ENCODE assay signal across 46 mouse cellular contexts in the genomic region with DNA sequence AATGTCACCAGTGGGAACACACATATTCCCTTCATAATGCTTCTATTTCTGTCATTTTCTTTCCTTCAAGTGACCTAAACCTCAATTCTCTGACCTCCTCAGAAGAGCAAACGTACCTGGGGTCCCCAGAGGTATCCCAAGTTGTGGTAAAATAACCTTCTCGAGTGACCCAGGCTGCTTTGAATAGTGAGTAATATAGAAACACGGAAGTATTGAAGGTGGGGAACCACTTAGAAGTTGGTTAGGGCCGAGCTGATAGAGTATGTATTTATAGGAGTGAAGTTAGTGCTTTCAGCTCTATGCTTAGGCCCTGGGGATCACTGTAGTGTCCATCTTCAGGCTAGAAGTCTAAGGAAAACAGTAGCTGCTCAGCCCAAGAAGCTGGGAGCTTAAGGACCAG. TPM values are rescaled to one million over a fixed set of nuclear protein-coding genes. Genes with fewer than 3 reads are reported as not detected.
"Had no signal": no experiment of that assay in that cellular context is flagged by ENCODE, and none has a peak within 500 bp of the region (broad histone marks: within the 10 kb centered on the region; RNA-seq: fewer than 3 reads in every experiment).

No protein-coding gene starts in this region.

- H3K9ac ChIP-seq: limb, embryonic 12.5 days; limb, embryonic 13.5 days; limb, embryonic 15.5 days; liver, embryonic 12.5 days; liver, embryonic 13.5 days; liver, embryonic 14.5 days; liver, embryonic 15.5 days; lung, embryonic 14.5 days; lung, embryonic 15.5 days; midbrain, embryonic 12.5 days; midbrain, embryonic 13.5 days; midbrain, embryonic 15.5 days; neural tube, embryonic 12.5 days had no signal

- H3K4me3 ChIP-seq: limb, embryonic 10.5 days; limb, embryonic 12.5 days; limb, embryonic 13.5 days; limb, embryonic 15.5 days; liver, embryonic 12.5 days; liver, embryonic 13.5 days; liver, embryonic 15.5 days; lung, embryonic 15.5 days; megakaryocyte, embryonic 14.5 days; midbrain, embryonic 10.5 days; midbrain, embryonic 12.5 days; midbrain, embryonic 13.5 days; midbrain, embryonic 15.5 days; myocyte; neural tube, embryonic 12.5 days had no signal

- H3K4me2 ChIP-seq: limb, embryonic 12.5 days; limb, embryonic 13.5 days; limb, embryonic 15.5 days; liver, embryonic 11.5 days; liver, embryonic 12.5 days; liver, embryonic 13.5 days; liver, embryonic 15.5 days; lung, embryonic 14.5 days; lung, embryonic 15.5 days; midbrain, embryonic 11.5 days; midbrain, embryonic 12.5 days; midbrain, embryonic 13.5 days; midbrain, embryonic 15.5 days; neural tube, embryonic 12.5 days had no signal

- ATAC-seq: liver, embryonic 12.5 days; lung, postnatal 0 days; midbrain, embryonic 13.5 days; midbrain, embryonic 15.5 days; midbrain, embryonic 16.5 days had no signal

- H3K4me1 ChIP-seq: limb, embryonic 10.5 days; limb, embryonic 12.5 days; limb, embryonic 13.5 days; limb, embryonic 15.5 days; liver, embryonic 12.5 days; liver, embryonic 13.5 days; liver, embryonic 15.5 days; lung, embryonic 15.5 days; midbrain, embryonic 10.5 days; midbrain, embryonic 12.5 days; midbrain, embryonic 13.5 days; midbrain, embryonic 15.5 days; neural tube, embryonic 12.5 days had no signal

- H3K27me3 ChIP-seq: limb, embryonic 12.5 days; limb, embryonic 13.5 days; limb, embryonic 15.5 days; liver, embryonic 12.5 days; liver, embryonic 13.5 days; liver, embryonic 15.5 days; lung, embryonic 15.5 days; midbrain, embryonic 12.5 days; midbrain, embryonic 13.5 days; midbrain, embryonic 15.5 days; neural tube, embryonic 12.5 days had no signal

- DNase-seq: left cerebral cortex, postnatal 4 days; liver; liver, embryonic 13.5 days; lung, adult 18-20 months; lung, adult 2 months; lung, embryonic 14.5 days; lung, postnatal 10 days; lung, postnatal 14 days; lung, postnatal 36 days; lung, postnatal 4 days; midbrain, embryonic 14.5 days had no signal

- H3K9me3 ChIP-seq: limb, embryonic 10.5 days; limb, embryonic 12.5 days; limb, embryonic 13.5 days; limb, embryonic 15.5 days; liver, embryonic 12.5 days; liver, embryonic 13.5 days; liver, embryonic 15.5 days; lung, embryonic 15.5 days; midbrain, embryonic 10.5 days; midbrain, embryonic 12.5 days; midbrain, embryonic 13.5 days; midbrain, embryonic 15.5 days; neural tube, embryonic 12.5 days had no signal

- H3K36me3 ChIP-seq: limb, embryonic 10.5 days; limb, embryonic 12.5 days; limb, embryonic 13.5 days; limb, embryonic 15.5 days; liver, embryonic 12.5 days; liver, embryonic 13.5 days; liver, embryonic 15.5 days; lung, embryonic 15.5 days; midbrain, embryonic 10.5 days; midbrain, embryonic 12.5 days; midbrain, embryonic 13.5 days; midbrain, embryonic 15.5 days; neural tube, embryonic 12.5 days had no signal

- H3K27ac ChIP-seq: limb, embryonic 10.5 days; limb, embryonic 12.5 days; limb, embryonic 13.5 days; limb, embryonic 15.5 days; liver, embryonic 12.5 days; liver, embryonic 13.5 days; liver, embryonic 14.5 days; liver, embryonic 15.5 days; lung, embryonic 15.5 days; macrophage; midbrain, embryonic 10.5 days; midbrain, embryonic 12.5 days; midbrain, embryonic 13.5 days; midbrain, embryonic 15.5 days; neural tube, embryonic 12.5 days had no signal

RNA-seq across cellular contexts. Expression of a gene that starts 20.6 kb away (rescaled TPM):
- total RNA-seq: left cerebral cortex, postnatal 10 days; left cerebral cortex, postnatal 14 days; left cerebral cortex, postnatal 25 days; left cerebral cortex, postnatal 36 days; left cerebral cortex, postnatal 4 days; liver, adult 2 months; megakaryocyte progenitor cell, adult 5-6 weeks; megakaryocyte, adult 5-6 weeks; megakaryocyte-erythroid progenitor cell, adult 5-6 weeks; midbrain, postnatal 0 days; monocyte, adult 5-6 weeks had no signal
- polyA plus RNA-seq: limb, embryonic 10.5 days; limb, embryonic 11.5 days; limb, embryonic 12.5 days; limb, embryonic 13.5 days; limb, embryonic 14.5 days; limb, embryonic 15.5 days; liver, adult 2 months; liver, embryonic 11.5 days; liver, embryonic 12.5 days; liver, embryonic 13.5 days; liver, embryonic 14.5 days; liver, embryonic 15.5 days; liver, embryonic 16.5 days; lung, adult 2 months; lung, embryonic 14.5 days; lung, embryonic 15.5 days; lung, embryonic 16.5 days; lung, postnatal 0 days; macrophage; midbrain, embryonic 10.5 days; midbrain, embryonic 11.5 days; midbrain, embryonic 12.5 days; midbrain, embryonic 13.5 days; midbrain, embryonic 14.5 days; midbrain, embryonic 15.5 days; midbrain, embryonic 16.5 days; midbrain, postnatal 0 days; myocyte; neural tube, embryonic 11.5 days; neural tube, embryonic 12.5 days had no signal
